Comparison of ENCODE assay signal across 22 mouse cellular contexts in the genomic region with DNA sequence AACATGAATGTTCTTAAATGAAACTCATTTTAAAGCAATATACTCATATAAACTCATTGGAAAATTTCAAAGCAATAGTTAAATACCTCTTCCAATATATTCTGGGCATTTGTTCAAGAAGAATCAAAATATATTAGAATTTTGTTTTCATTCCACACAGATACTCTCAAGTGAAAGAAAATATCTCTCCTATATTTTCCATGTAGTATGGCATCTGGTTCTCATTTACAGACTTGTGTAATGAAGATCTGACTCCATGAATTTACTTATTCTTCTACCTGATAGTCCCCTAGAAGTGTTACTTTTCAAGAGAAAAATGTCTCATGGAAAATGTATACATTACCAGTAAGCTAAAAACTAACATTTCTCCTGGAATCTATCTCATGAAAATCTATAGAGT.
A peak's percentile ranks its signal among the peaks of the same experiment; 100 is the strongest.
DNase-seq lines count a peak whose midpoint lies in the region; ATAC-seq and TF ChIP-seq lines count a peak whose summit lies in the region.
"Had no signal": no experiment of that assay in that cellular context is flagged by ENCODE, and none has a peak within 500 bp of the region (broad histone marks: within the 10 kb centered on the region; RNA-seq: fewer than 3 reads in every experiment).

No protein-coding gene starts in this region.

- H3K4me1 ChIP-seq in embryonic facial prominence, embryonic 11.5 days (ENCODE audit: control insufficient read depth, insufficient read depth, low read length): no peaks in the 10 kb centered on the region
- no peaks in the 10 kb centered on the region for H3K4me1 ChIP-seq in embryonic facial prominence, embryonic 10.5 days
- no peaks in the 10 kb centered on the region for H3K4me1 ChIP-seq in limb, embryonic 13.5 days
- H3K4me1 ChIP-seq in limb, embryonic 10.5 days: no peaks in the 10 kb centered on the region
- H3K4me1 ChIP-seq in embryonic facial prominence, embryonic 14.5 days (ENCODE audit: control insufficient read depth, insufficient read depth, low read length): no peaks in the 10 kb centered on the region
- no peaks in the 10 kb centered on the region for H3K4me1 ChIP-seq in limb, embryonic 14.5 days (ENCODE audit: control insufficient read depth, insufficient read depth, low read length)
- H3K4me1 ChIP-seq in midbrain, embryonic 15.5 days: no peaks in the 10 kb centered on the region
- no peaks in the 10 kb centered on the region for H3K4me1 ChIP-seq in forebrain, embryonic 14.5 days (ENCODE audit: control insufficient read depth, insufficient read depth, low read length)

- no peak overlapping the region for H3K4me2 ChIP-seq in embryonic facial prominence, embryonic 11.5 days (ENCODE audit: low read depth, low read length)
- H3K4me2 ChIP-seq in limb, embryonic 13.5 days (replicated peaks): no peak overlapping the region
- no peak overlapping the region for H3K4me2 ChIP-seq in embryonic facial prominence, embryonic 14.5 days (ENCODE audit: low read depth, low read length)
- H3K4me2 ChIP-seq in limb, embryonic 14.5 days (replicated peaks; ENCODE audit: low read depth, low read length, severe bottlenecking): no peak overlapping the region
- no peak overlapping the region for H3K4me2 ChIP-seq in midbrain, embryonic 15.5 days
- no peak overlapping the region for H3K4me2 ChIP-seq in forebrain, embryonic 14.5 days (ENCODE audit: low read length)

- H3K9ac ChIP-seq in embryonic facial prominence, embryonic 11.5 days (replicated peaks; ENCODE audit: low read length): no peak overlapping the region
- no peak overlapping the region for H3K9ac ChIP-seq in limb, embryonic 13.5 days
- H3K9ac ChIP-seq in embryonic facial prominence, embryonic 14.5 days (ENCODE audit: low read depth, low read length): no peak overlapping the region
- H3K9ac ChIP-seq in limb, embryonic 14.5 days (ENCODE audit: low read depth, low read length, severe bottlenecking): no peak overlapping the region
- no peak overlapping the region for H3K9ac ChIP-seq in midbrain, embryonic 15.5 days
- H3K9ac ChIP-seq in forebrain, embryonic 14.5 days (ENCODE audit: low read length): no peak overlapping the region

- no peaks in the 10 kb centered on the region for H3K36me3 ChIP-seq in embryonic facial prominence, embryonic 11.5 days (replicated peaks; ENCODE audit: control insufficient read depth, insufficient read depth, low read depth, low read length)
- H3K36me3 ChIP-seq in embryonic facial prominence, embryonic 10.5 days (replicated peaks): no peaks in the 10 kb centered on the region
- H3K36me3 ChIP-seq in limb, embryonic 13.5 days: no peaks in the 10 kb centered on the region
- no peaks in the 10 kb centered on the region for H3K36me3 ChIP-seq in limb, embryonic 10.5 days
- H3K36me3 ChIP-seq in embryonic facial prominence, embryonic 14.5 days (ENCODE audit: control insufficient read depth, insufficient read depth, low read length): no peaks in the 10 kb centered on the region
- H3K36me3 ChIP-seq in limb, embryonic 14.5 days (ENCODE audit: control insufficient read depth, insufficient read depth, low read length): no peaks in the 10 kb centered on the region
- no peaks in the 10 kb centered on the region for H3K36me3 ChIP-seq in midbrain, embryonic 15.5 days (replicated peaks)
- H3K36me3 ChIP-seq in forebrain, embryonic 14.5 days (ENCODE audit: control insufficient read depth, insufficient read depth, low read length): no peaks in the 10 kb centered on the region
- H3K36me3 ChIP-seq: G1E had no signal

- no peak for ATAC-seq in embryonic facial prominence, embryonic 11.5 days (replicated peaks; ENCODE audit: insufficient number of reproducible peaks, low FRiP score, low TSS enrichment, low read depth)
- peak; percentile 44; the same call in 1 of the 2 replicates for ATAC-seq in limb, embryonic 13.5 days (ENCODE audit: low FRiP score, low read depth)
- ATAC-seq in embryonic facial prominence, embryonic 14.5 days (ENCODE audit: low read depth): no peak
- ATAC-seq in limb, embryonic 14.5 days (ENCODE audit: low FRiP score, low read depth): peak; percentile 53
- no peak for ATAC-seq in midbrain, embryonic 15.5 days (replicated peaks)
- ATAC-seq in forebrain, embryonic 14.5 days: no peak
- ATAC-seq: activated CD4-positive, CD25-positive, alpha-beta regulatory T cell, adult 4 months; CD4-positive, CD25-positive, alpha-beta regulatory T cell, adult 4 months; Patski had no signal

- peak; percentile 4 for DNase-seq in embryonic facial prominence, embryonic 11.5 days (ENCODE audit: low spot score)
- no peak for DNase-seq in embryonic facial prominence, embryonic 10.5 days (ENCODE audit: low spot score)
- no peak for DNase-seq in limb, embryonic 10.5 days (ENCODE audit: low spot score)
- DNase-seq in embryonic facial prominence, embryonic 14.5 days (ENCODE audit: low spot score): peak; percentile 82
- DNase-seq in limb, embryonic 14.5 days (ENCODE audit: low spot score): peak; percentile 72
- no peak for DNase-seq in forebrain, embryonic 14.5 days (ENCODE audit: low spot score)
- DNase-seq: adrenal gland, adult 2 months; adrenal gland, adult 8-10 months; adrenal gland, postnatal 10 days; adrenal gland, postnatal 14 days; adrenal gland, postnatal 25 days; adrenal gland, postnatal 36 days; B cell, adult 2 months; cerebellum, adult 11 months; cerebellum, adult 11-12 months had no signal

- H3K9me3 ChIP-seq in embryonic facial prominence, embryonic 11.5 days (replicated peaks; ENCODE audit: control insufficient read depth, low read length): no peaks in the 10 kb centered on the region
- no peaks in the 10 kb centered on the region for H3K9me3 ChIP-seq in embryonic facial prominence, embryonic 10.5 days
- no peaks in the 10 kb centered on the region for H3K9me3 ChIP-seq in limb, embryonic 13.5 days
- H3K9me3 ChIP-seq in limb, embryonic 10.5 days (replicated peaks): no peaks in the 10 kb centered on the region
- 0 out of 2 replicates have a peak, but pooled peaks cover 3% of the 10 kb centered on the region for H3K9me3 ChIP-seq in embryonic facial prominence, embryonic 14.5 days (ENCODE audit: control insufficient read depth, low read length)
- 0 out of 2 replicates have a peak, but pooled peaks cover 2% of the 10 kb centered on the region for H3K9me3 ChIP-seq in limb, embryonic 14.5 days (ENCODE audit: control insufficient read depth, low read length)
- H3K9me3 ChIP-seq in midbrain, embryonic 15.5 days: no peaks in the 10 kb centered on the region
- no peaks in the 10 kb centered on the region for H3K9me3 ChIP-seq in forebrain, embryonic 14.5 days (replicated peaks; ENCODE audit: control insufficient read depth, low read length)

- no peak for TF ChIP-seq POLR2A in limb, embryonic 14.5 days (IDR thresholded peaks at IDR 0.05; ENCODE audit: borderline replicate concordance, extremely low read depth, insufficient read depth, insufficient read length)

- no peak overlapping the region for H3K27ac ChIP-seq in embryonic facial prominence, embryonic 11.5 days (replicated peaks; ENCODE audit: low read depth, low read length)
- H3K27ac ChIP-seq in embryonic facial prominence, embryonic 10.5 days (replicated peaks): no peak overlapping the region
- no peak overlapping the region for H3K27ac ChIP-seq in limb, embryonic 13.5 days
- no peak overlapping the region for H3K27ac ChIP-seq in limb, embryonic 10.5 days
- peak overlapping the region; percentile 63; the same call in 1 of the 2 replicates for H3K27ac ChIP-seq in embryonic facial prominence, embryonic 14.5 days (replicated peaks; ENCODE audit: low read depth, low read length)
- H3K27ac ChIP-seq in limb, embryonic 14.5 days (replicated peaks; ENCODE audit: low read depth, low read length): no peak overlapping the region
- no peak overlapping the region for H3K27ac ChIP-seq in midbrain, embryonic 15.5 days
- no peak overlapping the region for H3K27ac ChIP-seq in forebrain, embryonic 14.5 days (ENCODE audit: low read depth, low read length)

- H3K4me3 ChIP-seq in embryonic facial prominence, embryonic 11.5 days (ENCODE audit: low read depth, low read length): no peak overlapping the region
- H3K4me3 ChIP-seq in embryonic facial prominence, embryonic 10.5 days: no peak overlapping the region
- no peak overlapping the region for H3K4me3 ChIP-seq in limb, embryonic 13.5 days
- H3K4me3 ChIP-seq in limb, embryonic 10.5 days: no peak overlapping the region
- H3K4me3 ChIP-seq in embryonic facial prominence, embryonic 14.5 days (ENCODE audit: low read depth, low read length): no peak overlapping the region
- H3K4me3 ChIP-seq in limb, embryonic 14.5 days (replicated peaks; ENCODE audit: low read length): no peak overlapping the region
- no peak overlapping the region for H3K4me3 ChIP-seq in midbrain, embryonic 15.5 days
- no peak overlapping the region for H3K4me3 ChIP-seq in forebrain, embryonic 14.5 days (ENCODE audit: low read depth, low read length)

- no peaks in the 10 kb centered on the region for H3K27me3 ChIP-seq in embryonic facial prominence, embryonic 11.5 days (ENCODE audit: control insufficient read depth, insufficient read depth, low read length)
- no peaks in the 10 kb centered on the region for H3K27me3 ChIP-seq in embryonic facial prominence, embryonic 10.5 days (replicated peaks; ENCODE audit: low read depth, poor library complexity, severe bottlenecking)
- no peaks in the 10 kb centered on the region for H3K27me3 ChIP-seq in limb, embryonic 13.5 days
- H3K27me3 ChIP-seq in limb, embryonic 10.5 days (ENCODE audit: low read depth, poor library complexity, severe bottlenecking): no peaks in the 10 kb centered on the region
- no peaks in the 10 kb centered on the region for H3K27me3 ChIP-seq in embryonic facial prominence, embryonic 14.5 days (replicated peaks; ENCODE audit: control insufficient read depth, insufficient read depth, low read length)
- no peaks in the 10 kb centered on the region for H3K27me3 ChIP-seq in limb, embryonic 14.5 days (ENCODE audit: control insufficient read depth, insufficient read depth, low read length)
- H3K27me3 ChIP-seq in midbrain, embryonic 15.5 days (replicated peaks): no peaks in the 10 kb centered on the region
- no peaks in the 10 kb centered on the region for H3K27me3 ChIP-seq in forebrain, embryonic 14.5 days (replicated peaks; ENCODE audit: control insufficient read depth, insufficient read depth, low read length)
- H3K27me3 ChIP-seq: CH12.LX had no signal

Comparison
In these comparisons a context has a peak if more than half of its experiments do, and no peak if none do; other contexts are left out.
1. DNase-seq: peak in embryonic facial prominence, embryonic 11.5 days (single experiment), embryonic facial prominence, embryonic 14.5 days (single experiment) and limb, embryonic 14.5 days (single experiment); none in embryonic facial prominence, embryonic 10.5 days (single experiment), limb, embryonic 10.5 days (single experiment) and forebrain, embryonic 14.5 days (single experiment).
2. ATAC-seq: peak in limb, embryonic 13.5 days (single experiment) and limb, embryonic 14.5 days (single experiment); none in embryonic facial prominence, embryonic 11.5 days (single experiment), embryonic facial prominence, embryonic 14.5 days (single experiment), midbrain, embryonic 15.5 days (single experiment) and forebrain, embryonic 14.5 days (single experiment).